Mouse (Mus musculus): ENCODE results near the gene Wsb1. TPM values are rescaled to one million over a fixed set of nuclear protein-coding genes. Genes with fewer than 3 reads are reported as not detected.

Wsb1 gene
- polyA plus RNA-seq, 1 experiment from 2014 or later, result 265 TPM

- peak; percentile 43 for ATAC-seq (replicated peaks; ENCODE audit: low FRiP score, low read depth)
- peak; percentile 70 for DNase-seq (ENCODE audit: low spot score)
- H3K4me1 ChIP-seq (replicated peaks; ENCODE audit: insufficient read depth, low read length), result peaks cover 17% of the 10 kb centered on the region
- H3K4me3 ChIP-seq (replicated peaks; ENCODE audit: low read depth, low read length), result no peak overlapping the region
- WGBS, result 27% methylated on average over 11 of the region's 11 CpGs
- H3K27ac ChIP-seq, result peak overlapping the region; percentile 93
- no peaks in the 10 kb centered on the region for H3K36me3 ChIP-seq (ENCODE audit: insufficient read depth, low read length)
- TF ChIP-seq CTCF (IDR thresholded peaks at IDR 0.05; ENCODE audit: low read depth), result peak; percentile 9; the same call in 1 of the 2 replicates
- H3K4me2 ChIP-seq (ENCODE audit: low read length), result peak overlapping the region; percentile 7; the same call in 1 of the 2 replicates
- no peaks in the 10 kb centered on the region for H3K27me3 ChIP-seq (ENCODE audit: insufficient read depth, low read length)
- no peaks in the 10 kb centered on the region for H3K9me3 ChIP-seq (replicated peaks; ENCODE audit: low read length)
- H3K9ac ChIP-seq (ENCODE audit: low read depth, low read length), result no peak overlapping the region; the same call in 1 of the 2 replicates
Measured at GRCm38 (mm10) chr11:79229561-79230250, 24.8 kb downstream of the Wsb1 start.

- Histone ChIP-seq H3K27me3 (ENCODE audit: insufficient read depth, low read length) (no peaks in the 10 kb centered on the region), H3K36me3 (ENCODE audit: insufficient read depth, low read length) (no peaks in the 10 kb centered on the region), H3K27ac (peak overlapping the region; percentile 93), H3K9me3 (replicated peaks; ENCODE audit: low read length) (no peaks in the 10 kb centered on the region), H3K9ac (ENCODE audit: low read depth, low read length) (no peak overlapping the region), H3K4me2 (ENCODE audit: low read length) (no peak overlapping the region), H3K4me1 (replicated peaks; ENCODE audit: insufficient read depth, low read length) (peaks cover 17% of the 10 kb centered on the region), H3K4me3 (replicated peaks; ENCODE audit: low read depth, low read length) (no peak overlapping the region)
- ATAC-seq (replicated peaks; ENCODE audit: low FRiP score, low read depth) (peak; percentile 80), DNase-seq (ENCODE audit: low spot score) (peak; percentile 81)
- TF ChIP-seq CTCF (IDR thresholded peaks at IDR 0.05; ENCODE audit: low read depth), result no peak
- 25% methylated on average over 10 of the region's 10 CpGs for WGBS
Measured at GRCm38 (mm10) chr11:79229057-79229504, 25.4 kb downstream of the Wsb1 start.

GRCm38 (mm10) chr11:79228089-79228488 is 26.4 kb downstream of the Wsb1 start:
- Histone ChIP-seq H3K4me3 (replicated peaks; ENCODE audit: low read depth, low read length) (no peak overlapping the region), H3K4me1 (replicated peaks; ENCODE audit: insufficient read depth, low read length) (peaks cover 17% of the 10 kb centered on the region), H3K9ac (ENCODE audit: low read depth, low read length) (no peak overlapping the region), H3K27ac (peak overlapping the region; percentile 93), H3K4me2 (ENCODE audit: low read length) (no peak overlapping the region), H3K9me3 (replicated peaks; ENCODE audit: low read length) (no peaks in the 10 kb centered on the region), H3K36me3 (ENCODE audit: insufficient read depth, low read length) (no peaks in the 10 kb centered on the region), H3K27me3 (ENCODE audit: insufficient read depth, low read length) (no peaks in the 10 kb centered on the region)
- DNase-seq (ENCODE audit: low spot score) (no peak), ATAC-seq (replicated peaks; ENCODE audit: low FRiP score, low read depth) (no peak)
- 78% methylated on average over 2 of the region's 2 CpGs for WGBS
- TF ChIP-seq CTCF (IDR thresholded peaks at IDR 0.05; ENCODE audit: low read depth), result no peak

- no peaks in the 10 kb centered on the region for H3K9me3 ChIP-seq (replicated peaks; ENCODE audit: low read length)
- H3K36me3 ChIP-seq (ENCODE audit: insufficient read depth, low read length), result no peaks in the 10 kb centered on the region
- H3K4me1 ChIP-seq (replicated peaks; ENCODE audit: insufficient read depth, low read length), result peaks cover 17% of the 10 kb centered on the region
- TF ChIP-seq CTCF (IDR thresholded peaks at IDR 0.05; ENCODE audit: low read depth), result no peak
- H3K4me3 ChIP-seq (replicated peaks; ENCODE audit: low read depth, low read length), result no peak overlapping the region
- H3K9ac ChIP-seq (ENCODE audit: low read depth, low read length), result no peak overlapping the region
- no peak for ATAC-seq (replicated peaks; ENCODE audit: low FRiP score, low read depth)
- H3K4me2 ChIP-seq (ENCODE audit: low read length), result no peak overlapping the region
- no peaks in the 10 kb centered on the region for H3K27me3 ChIP-seq (ENCODE audit: insufficient read depth, low read length)
- H3K27ac ChIP-seq, result peak overlapping the region; percentile 81
- 51% methylated on average over 8 of the region's 8 CpGs for WGBS
- peak; percentile 19 for DNase-seq (ENCODE audit: low spot score)
Measured at GRCm38 (mm10) chr11:79225371-79226155, 28.9 kb downstream of the Wsb1 start.

GRCm38 (mm10) chr11:79224562-79225280 is 29.8 kb downstream of the Wsb1 start:
- H3K4me3 ChIP-seq (replicated peaks; ENCODE audit: low read depth, low read length), result no peak overlapping the region
- 15% methylated on average over 18 of the region's 18 CpGs for WGBS
- H3K36me3 ChIP-seq (ENCODE audit: insufficient read depth, low read length), result no peaks in the 10 kb centered on the region
- H3K27ac ChIP-seq, result peak overlapping the region; percentile 81
- TF ChIP-seq CTCF (IDR thresholded peaks at IDR 0.05; ENCODE audit: low read depth), result peak; percentile 98
- H3K9ac ChIP-seq (ENCODE audit: low read depth, low read length), result no peak overlapping the region
- H3K4me2 ChIP-seq (ENCODE audit: low read length), result peak overlapping the region; percentile 8; the same call in 1 of the 2 replicates
- H3K4me1 ChIP-seq (replicated peaks; ENCODE audit: insufficient read depth, low read length), result peaks cover 13% of the 10 kb centered on the region
- H3K9me3 ChIP-seq (replicated peaks; ENCODE audit: low read length), result no peaks in the 10 kb centered on the region
- no peaks in the 10 kb centered on the region for H3K27me3 ChIP-seq (ENCODE audit: insufficient read depth, low read length)
- peak; percentile 77; the same call in 1 of the 2 replicates for ATAC-seq (replicated peaks; ENCODE audit: low FRiP score, low read depth)
- DNase-seq (ENCODE audit: low spot score), result peak; percentile 96

- Histone ChIP-seq H3K27me3 (ENCODE audit: insufficient read depth, low read length) (no peaks in the 10 kb centered on the region), H3K27ac (no peak overlapping the region), H3K9ac (ENCODE audit: low read depth, low read length) (no peak overlapping the region), H3K36me3 (ENCODE audit: insufficient read depth, low read length) (no peaks in the 10 kb centered on the region), H3K4me2 (ENCODE audit: low read length) (no peak overlapping the region), H3K4me1 (replicated peaks; ENCODE audit: insufficient read depth, low read length) (0 out of 2 replicates have a peak, but pooled peaks cover 3% of the 10 kb centered on the region), H3K4me3 (replicated peaks; ENCODE audit: low read depth, low read length) (no peak overlapping the region), H3K9me3 (replicated peaks; ENCODE audit: low read length) (no peaks in the 10 kb centered on the region)
- no peak for ATAC-seq (replicated peaks; ENCODE audit: low FRiP score, low read depth)
- no peak for TF ChIP-seq CTCF (IDR thresholded peaks at IDR 0.05; ENCODE audit: low read depth)
- peak; percentile 63 for DNase-seq (ENCODE audit: low spot score)
- WGBS, result 85% methylated on average over 6 of the region's 6 CpGs
Measured at GRCm38 (mm10) chr11:79223420-79223819, 31.1 kb downstream of the Wsb1 start.

Data from kidney, postnatal 0 days (tissue).